Comparison of ENCODE assay signal across 8 mouse cellular contexts in genomic region chr7:105640233-105640893, GRCm38 (mm10). TPM values are rescaled to one million over a fixed set of nuclear protein-coding genes. Genes with fewer than 3 reads are reported as not detected.
DNase-seq lines count a peak whose midpoint lies in the region; ATAC-seq lines count a peak whose summit lies in the region.

Arfip2 (minus strand) TSS chr7:105640416.
Gm45799 (plus strand) TSS chr7:105640552.

- peak within 1 kb of the TSS; percentile 82 for H3K4me2 ChIP-seq in hindbrain, embryonic 12.5 days (replicated peaks)

- H3K9ac ChIP-seq in hindbrain, embryonic 12.5 days, result peak within 1 kb of the TSS; percentile 89

- ATAC-seq in hindbrain, embryonic 12.5 days (ENCODE audit: low FRiP score), result peak; percentile 97

- H3K27ac ChIP-seq in hindbrain, embryonic 12.5 days, result peak within 1 kb of the TSS; percentile 73

- H3K36me3 ChIP-seq in hindbrain, embryonic 12.5 days, result peaks cover 33% of the 10 kb centered on the region

- peak within 1 kb of the TSS; percentile 71 for H3K4me3 ChIP-seq in hindbrain, embryonic 12.5 days

- WGBS in hindbrain, embryonic 12.5 days, result under 1% methylated on average over 44 of the region's 45 CpGs

- peaks cover 25% of the 10 kb centered on the region for H3K4me1 ChIP-seq in hindbrain, embryonic 12.5 days

- peak; percentile 96 for DNase-seq in NIH3T3 (ENCODE audit: low read depth)
- peak; percentile 98 to 99 for DNase-seq in cerebellum, postnatal 10 days
- DNase-seq in frontal cortex, postnatal 10 days (ENCODE audit: low spot score in 2 of 2), result peak; percentile 96
- DNase-seq in layer of hippocampus, postnatal 14 days (ENCODE audit: low spot score in 2 of 2), result peak; percentile 94 to 99
- DNase-seq in lung, postnatal 14 days, result peak; percentile 98
- DNase-seq in retina, adult 2 months (ENCODE audit: low read depth, low spot score), result peak; percentile 98
- DNase-seq in thymus, postnatal 36 days, result peak; percentile 92 to 96

- H3K27me3 ChIP-seq in hindbrain, embryonic 12.5 days, result no peaks in the 10 kb centered on the region

- H3K9me3 ChIP-seq in hindbrain, embryonic 12.5 days (replicated peaks), result no peaks in the 10 kb centered on the region

RNA-seq across cellular contexts. Expression of gene Arfip2, which starts in this region (rescaled TPM):
- 75.3 and 82.1 TPM in 2 replicates for polyA plus RNA-seq in hindbrain, embryonic 12.5 days (2016; fragmentation: Nextera tagmentation; extraction: Ambion mirVana)
- 100 to 1,000 TPM in 1 of 2 experiments, 10 to 100 TPM in 1; 97.8 to 101 TPM for total RNA-seq in layer of hippocampus, postnatal 14 days (2021)

RNA-seq across cellular contexts. Expression of gene Gm45799, which starts in this region (rescaled TPM):
- polyA plus RNA-seq in hindbrain, embryonic 12.5 days (2016; fragmentation: Nextera tagmentation; extraction: Ambion mirVana), result 9.3 and 11.3 TPM in 2 replicates
- total RNA-seq in layer of hippocampus, postnatal 14 days (2021), result 10 to 100 TPM in 1 of 2 experiments, 1 to 10 TPM in 1; 5.4 to 11.8 TPM

Comparison
In these comparisons a context has a peak if more than half of its experiments do, and no peak if none do; other contexts are left out.
1. Peak in every context shown above with its lines: DNase-seq, ATAC-seq, H3K4me3 ChIP-seq and H3K27ac ChIP-seq.